Mouse (Mus musculus): Measurements from ENCODE around the gene Snrnp40.

The Snrnp40 gene

DNA sequence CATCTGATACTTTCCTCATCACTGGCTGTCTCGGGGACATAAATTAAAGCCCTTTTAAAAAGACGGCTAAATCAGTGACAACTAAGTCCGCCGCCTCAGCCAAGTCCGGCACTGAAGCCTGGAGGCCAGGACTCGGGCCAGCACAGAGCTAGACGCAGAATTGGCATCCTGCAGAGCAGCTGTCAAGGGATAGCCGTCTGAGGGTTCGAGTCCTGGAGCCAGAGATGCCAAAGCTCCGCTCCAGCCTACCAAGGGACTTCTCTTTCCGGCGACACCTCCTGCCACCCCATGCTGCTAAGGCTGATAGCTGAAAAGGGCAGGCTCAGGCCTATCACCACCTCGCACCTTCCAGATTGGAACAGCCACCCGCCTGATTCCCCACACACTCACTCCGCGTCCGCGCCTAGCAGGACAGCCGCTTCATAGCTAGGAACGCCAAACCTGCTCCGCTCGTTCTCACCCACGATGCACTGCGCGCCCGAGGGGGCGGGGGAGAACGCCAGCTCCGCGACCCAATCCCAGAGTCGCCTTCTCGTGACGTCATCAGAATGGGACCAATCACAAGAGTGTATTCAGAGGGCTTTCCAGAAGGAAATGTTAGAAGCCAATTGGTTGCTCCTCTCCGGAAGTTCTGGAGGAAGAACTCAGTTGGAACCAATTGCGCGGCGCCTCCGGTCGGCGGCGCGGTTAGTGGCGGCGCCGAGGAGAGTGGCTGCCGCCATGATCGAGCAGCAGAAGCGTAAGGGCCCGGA lies at the start of gene Snrnp40, which contains the start of gene Zcchc17:
Snrnp40 (plus strand) TSS at position 647 of the 752 bp plus-strand sequence.
Zcchc17 (minus strand) TSS at position 458 of the 752 bp plus-strand sequence.
- DNase-seq: peak; percentile 99

GRCm38 (mm10) chr4:130312526-130312925 lies 47.4 kb upstream of the Snrnp40 start:
- no peak for DNase-seq

DNA sequence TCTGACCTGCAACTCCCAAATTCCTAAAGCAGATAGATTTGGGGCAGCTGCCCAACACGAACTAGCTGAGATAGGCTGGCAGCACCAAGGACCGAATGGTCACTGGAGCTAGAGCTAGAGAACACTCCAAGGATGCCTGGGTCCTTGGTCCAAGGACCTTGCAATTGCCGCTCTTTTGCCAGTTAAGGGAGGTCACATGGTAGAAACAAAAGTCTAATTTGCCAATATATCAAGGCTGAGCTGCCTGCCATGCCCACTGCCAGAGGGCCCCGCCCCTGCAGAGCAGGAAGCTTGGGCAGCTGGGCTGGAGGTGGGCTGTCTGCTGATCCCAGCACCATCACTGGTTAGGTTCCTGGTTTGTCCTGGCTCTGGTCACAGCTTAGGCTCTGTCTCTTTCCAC lies 46.4 kb upstream of the Snrnp40 start:
- no peak for DNase-seq

GRCm38 (mm10) chr4:130315771-130316527 lies 44.0 kb upstream of the Snrnp40 start:
- DNase-seq: no peak

DNA sequence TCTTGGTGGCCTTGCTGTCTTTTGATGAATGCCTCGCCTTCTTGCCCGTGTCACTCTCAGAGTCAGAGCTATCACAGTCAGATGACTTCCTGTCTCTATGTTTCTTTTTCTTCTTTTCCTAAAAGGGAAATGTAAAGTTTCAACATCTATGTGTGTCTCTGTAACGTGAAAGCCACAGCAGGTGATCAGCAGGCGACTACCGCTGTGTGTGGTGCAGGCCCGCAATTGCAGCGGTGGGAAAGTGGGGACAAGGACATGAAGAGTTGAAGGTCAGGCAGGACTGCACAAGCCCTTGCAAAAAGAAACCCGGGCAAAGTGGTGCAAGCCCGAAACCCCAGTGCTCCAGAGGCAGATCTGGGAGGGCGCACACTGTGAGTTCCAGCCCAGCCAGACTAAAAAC lies 43.2 kb upstream of the Snrnp40 start:
- DNase-seq: peak; percentile 12

- no peak for DNase-seq
Measured at GRCm38 (mm10) chr4:130318122-130318521, 41.8 kb upstream of the Snrnp40 start.

- DNase-seq: no peak
Measured at GRCm38 (mm10) chr4:130319564-130319963, 40.4 kb upstream of the Snrnp40 start.

- DNase-seq: no peak
Measured at GRCm38 (mm10) chr4:130321640-130322039, 38.3 kb upstream of the Snrnp40 start.

DNA sequence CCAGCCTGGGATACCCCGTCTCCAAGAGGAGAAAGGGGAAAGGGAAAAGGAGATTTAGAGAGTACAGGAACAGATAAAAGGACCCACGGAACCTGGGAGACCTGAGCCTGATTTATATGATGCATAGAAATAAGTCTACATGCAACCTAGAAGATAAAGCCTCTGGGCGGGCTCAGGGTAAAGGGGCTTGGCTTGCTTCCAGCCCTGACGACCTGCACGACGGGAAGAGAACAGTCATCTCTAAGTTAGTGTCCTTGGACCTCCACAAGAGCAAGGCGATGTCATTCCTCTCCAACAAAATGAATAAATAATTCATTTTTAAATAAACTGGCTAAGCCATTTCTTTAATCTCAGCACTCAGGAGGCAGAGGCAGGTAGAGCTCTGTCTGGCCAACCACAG lies 37.4 kb upstream of the Snrnp40 start:
- no peak for DNase-seq

- DNase-seq: no peak
Measured at GRCm38 (mm10) chr4:130323165-130323564, 36.8 kb upstream of the Snrnp40 start.

DNA sequence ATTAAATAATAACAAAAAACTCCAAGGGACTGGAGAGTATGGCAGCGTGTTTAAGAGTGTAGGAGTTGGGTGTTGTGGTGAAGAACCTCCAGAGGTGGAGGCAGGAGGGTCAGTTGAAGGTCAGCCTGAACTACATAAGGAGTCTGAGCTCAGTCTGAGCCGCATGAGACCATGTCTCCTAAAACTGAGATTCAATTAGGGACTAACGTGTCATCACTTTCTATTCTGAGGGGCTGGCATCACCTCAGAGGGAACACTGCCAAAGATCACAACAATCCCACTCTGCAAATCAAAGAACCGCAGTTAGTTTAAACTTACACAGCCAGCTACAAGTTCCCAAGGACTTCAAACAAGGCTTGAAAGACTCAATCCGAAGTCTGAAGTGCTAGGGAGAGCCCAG lies 36.3 kb upstream of the Snrnp40 start:
- no peak for DNase-seq

GRCm38 (mm10) chr4:130325446-130325845 lies 34.5 kb upstream of the Snrnp40 start:
- DNase-seq: no peak

DNA sequence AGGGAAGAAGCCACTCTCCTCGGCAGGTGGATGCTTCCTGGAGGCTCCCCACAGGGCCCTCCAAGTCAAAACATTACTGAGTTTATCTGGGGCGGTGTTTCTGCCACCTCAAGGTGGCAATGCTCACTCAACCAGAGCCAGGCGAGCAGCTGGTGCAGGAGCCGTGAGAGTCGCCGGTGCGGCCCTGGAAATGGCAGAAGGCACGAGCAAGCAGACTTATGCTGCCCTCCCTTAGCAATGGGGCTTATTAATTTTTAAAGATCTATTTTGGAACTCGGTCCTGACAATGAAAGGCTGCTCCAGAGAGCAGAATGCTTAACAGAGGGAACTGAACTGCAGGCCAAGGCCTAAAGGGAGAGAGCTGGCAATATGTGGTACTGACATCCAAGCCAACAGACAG lies 32.6 kb upstream of the Snrnp40 start:
- DNase-seq: no peak

- DNase-seq: no peak
Measured at GRCm38 (mm10) chr4:130335867-130336266, 24.1 kb upstream of the Snrnp40 start.

DNA sequence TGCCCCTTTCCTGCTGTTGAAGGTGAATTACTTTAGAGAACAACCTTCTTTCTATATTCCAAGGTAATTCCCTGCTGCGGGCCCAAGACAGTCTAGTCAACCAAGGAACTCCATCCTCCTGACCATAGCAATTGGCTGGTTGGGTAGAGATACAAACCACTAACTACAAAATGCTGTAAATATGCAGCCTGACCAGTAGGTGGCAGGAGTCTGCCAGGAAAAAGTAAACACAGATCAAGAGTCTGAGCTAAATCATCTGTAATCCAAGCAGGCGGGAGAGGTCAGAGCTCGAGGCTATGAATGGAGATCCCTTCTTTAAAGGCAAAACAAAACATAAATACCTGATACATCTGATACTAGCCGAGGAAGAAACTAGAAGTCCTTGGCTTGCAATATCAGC lies 18.2 kb upstream of the Snrnp40 start:
- peak; percentile 55 for DNase-seq

- no peak for DNase-seq
Measured at GRCm38 (mm10) chr4:130349666-130350065, 10.3 kb upstream of the Snrnp40 start.

DNA sequence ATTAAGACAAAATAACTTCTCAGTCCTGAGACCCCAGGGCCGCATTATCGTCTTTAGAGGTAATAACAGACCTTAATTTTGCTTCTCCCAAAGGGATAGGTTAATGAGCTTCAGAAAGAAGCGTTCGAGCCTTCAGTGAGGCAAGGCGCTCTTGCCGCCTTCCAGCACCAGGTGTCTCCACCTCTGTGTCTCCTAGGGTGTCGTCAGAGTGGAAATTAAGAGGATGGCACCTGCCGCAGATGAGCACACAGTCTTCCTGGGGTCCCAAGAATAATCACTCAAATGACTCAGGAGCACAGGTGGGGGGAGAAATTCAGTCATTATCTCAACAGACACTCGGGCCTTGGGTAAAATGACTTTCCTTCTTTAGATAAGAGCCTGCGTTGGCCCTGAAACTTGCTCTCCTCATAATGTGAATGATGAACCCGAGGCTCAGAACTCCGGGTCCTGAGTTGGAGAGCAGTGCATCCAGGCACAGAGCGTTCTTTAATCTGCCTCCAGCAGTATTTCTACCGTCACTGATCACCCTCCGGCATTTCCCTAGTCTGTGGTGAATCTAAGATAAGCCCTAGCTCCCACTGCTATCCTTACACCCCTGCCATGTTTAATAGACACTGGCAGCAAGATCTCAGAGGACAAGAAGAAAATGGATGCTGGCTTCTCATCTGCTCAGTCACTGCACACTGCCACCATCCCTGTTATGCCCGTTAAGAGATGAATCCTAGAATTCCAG lies 9.1 kb upstream of the Snrnp40 start:
- DNase-seq: no peak

DNA sequence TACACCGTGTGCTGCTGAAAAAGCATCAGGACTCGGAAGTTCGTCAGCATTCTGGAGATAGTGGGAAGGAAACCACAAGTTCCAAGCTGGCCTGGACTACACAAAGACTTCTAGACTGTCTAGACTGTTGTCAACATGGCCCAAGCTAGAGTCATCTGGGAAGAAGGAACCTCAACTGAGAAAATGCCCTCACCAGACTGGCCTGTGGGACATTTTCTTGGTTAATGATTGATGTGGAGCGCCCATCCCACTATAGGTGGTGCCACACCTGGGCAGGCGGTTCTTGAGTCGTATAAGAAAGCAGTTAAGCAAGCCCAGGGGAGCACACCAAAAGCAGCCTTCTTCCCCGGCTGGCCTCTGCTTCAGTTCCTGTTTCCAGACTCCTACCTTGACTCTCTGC lies 7.3 kb upstream of the Snrnp40 start:
- no peak for DNase-seq

DNA sequence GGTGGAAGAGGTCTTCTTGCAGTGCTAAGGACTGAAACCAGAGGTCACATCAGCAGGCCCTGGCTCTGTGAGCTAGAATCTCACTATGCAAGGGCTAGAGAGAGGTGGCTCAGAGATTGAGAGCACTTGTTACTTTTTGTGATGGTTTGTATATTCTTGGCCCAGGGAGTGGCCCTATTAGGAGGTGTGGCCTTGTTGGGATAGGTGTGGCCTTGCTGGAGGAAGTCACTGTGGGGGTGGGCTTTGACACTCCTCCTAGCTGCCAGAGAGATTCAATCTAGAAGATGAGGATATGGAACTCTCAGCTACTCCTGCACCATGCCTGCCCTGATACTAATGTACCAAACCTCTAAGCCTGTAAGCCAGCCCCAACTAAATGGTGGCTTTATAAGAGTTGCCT lies 2.0 kb upstream of the Snrnp40 start:
- no peak for DNase-seq

GRCm38 (mm10) chr4:130360238-130360590 lies 282 bp downstream of the Snrnp40 start:
- DNase-seq: no peak

GRCm38 (mm10) chr4:130376675-130377074 lies 16.7 kb downstream of the Snrnp40 start:
- no peak for DNase-seq

DNA sequence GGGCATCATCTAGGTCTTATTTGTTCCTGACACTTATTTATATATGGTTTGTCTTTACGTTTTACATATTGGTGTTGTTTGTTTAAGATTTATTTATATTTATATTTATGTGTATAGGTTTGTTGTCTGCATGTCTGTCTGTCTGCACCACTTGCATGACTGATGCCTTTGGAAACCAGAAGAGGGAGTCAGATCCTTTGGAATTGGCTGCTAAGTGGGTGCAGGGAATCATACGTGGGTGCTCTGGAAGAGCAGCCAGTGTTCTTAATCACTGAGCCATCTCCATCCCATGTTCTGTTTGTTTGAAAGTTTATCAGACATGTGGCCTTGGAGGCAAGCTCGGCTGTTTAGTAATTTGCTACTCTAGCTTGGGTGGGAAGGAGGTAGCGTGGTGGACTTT lies 17.6 kb downstream of the Snrnp40 start:
- no peak for DNase-seq

GRCm38 (mm10) chr4:130379181-130379580 lies 19.2 kb downstream of the Snrnp40 start:
- no peak for DNase-seq

DNA sequence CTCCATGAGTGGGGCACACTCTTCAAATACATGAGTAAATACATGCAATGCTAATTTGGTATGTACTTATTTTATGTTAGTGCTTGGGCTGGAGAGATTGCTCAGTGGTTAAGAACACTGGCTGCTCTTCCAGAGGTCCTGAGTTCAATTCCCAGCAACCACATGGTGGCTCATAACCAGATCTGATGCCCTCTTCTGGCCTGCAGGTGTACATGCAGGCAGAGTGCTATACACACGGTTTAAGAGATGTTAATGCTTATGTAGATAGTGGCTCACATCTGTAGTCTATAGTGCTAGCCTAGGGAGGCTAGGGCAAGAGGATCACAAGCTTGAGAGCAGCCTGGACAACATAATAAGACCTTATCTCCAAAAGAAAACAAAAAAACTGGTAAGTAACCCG lies 20.5 kb downstream of the Snrnp40 start:
- DNase-seq: no peak
